17 mouse cellular contexts compared by ENCODE assay signal in the genomic region with DNA sequence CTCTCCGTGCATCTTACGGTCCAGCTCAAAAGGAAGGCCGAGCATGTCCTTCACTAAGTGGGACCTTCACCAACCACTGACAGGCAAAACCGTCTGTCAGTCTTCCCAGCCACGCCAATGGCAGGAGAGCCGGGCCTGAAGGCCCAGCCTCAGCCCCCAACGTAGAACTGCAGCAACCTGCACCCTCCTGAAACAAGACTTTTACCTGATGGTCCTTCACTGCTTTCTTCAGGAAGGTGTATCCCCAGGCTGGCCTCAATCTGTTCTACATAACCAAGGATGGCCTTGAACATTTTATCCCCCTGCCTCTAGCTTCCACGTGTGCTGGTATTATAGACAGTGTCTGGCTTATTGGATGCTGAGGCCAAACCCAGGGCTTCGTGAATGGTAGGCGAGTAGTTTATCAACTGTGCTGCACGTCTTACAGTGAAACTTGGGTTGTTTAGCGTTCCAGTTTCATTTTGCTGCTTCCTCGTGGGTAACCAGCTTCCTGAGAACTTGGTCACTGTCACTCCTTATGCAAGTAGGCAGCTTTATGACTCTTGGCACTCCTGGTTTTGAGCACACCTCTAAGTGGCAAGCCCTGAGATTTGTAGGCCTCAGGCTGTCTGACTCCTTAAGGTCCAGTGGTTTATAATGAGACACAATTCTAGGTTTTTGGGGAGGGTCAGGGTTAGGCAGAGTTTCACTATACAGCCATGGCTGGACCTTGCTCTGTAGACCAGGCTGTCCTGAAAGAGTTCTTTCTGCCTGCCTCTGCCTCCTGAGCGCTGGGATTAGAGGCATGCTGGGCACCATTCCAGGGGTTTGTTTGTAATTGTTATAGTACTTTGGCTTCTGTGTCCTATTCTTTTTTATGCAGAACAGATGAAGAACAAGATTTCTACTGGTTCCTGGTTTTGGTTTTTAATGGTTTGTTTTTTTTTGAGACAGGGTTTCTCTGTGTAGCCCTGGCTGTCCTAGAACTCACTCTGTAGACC. TPM values are rescaled to one million over a fixed set of nuclear protein-coding genes. Genes with fewer than 3 reads are reported as not detected.
"Had no signal": no experiment of that assay in that cellular context is flagged by ENCODE, and none has a peak within 500 bp of the region (broad histone marks: within the 10 kb centered on the region; RNA-seq: fewer than 3 reads in every experiment).

No protein-coding gene starts in this region.

- H3K27ac ChIP-seq: hindbrain, embryonic 14.5 days; limb, embryonic 15.5 days; liver, embryonic 14.5 days; midbrain, embryonic 10.5 days; neural tube, embryonic 13.5 days; stomach, postnatal 0 days had no signal

- H3K36me3 ChIP-seq: limb, embryonic 15.5 days; midbrain, embryonic 10.5 days; neural tube, embryonic 13.5 days had no signal

- H3K4me2 ChIP-seq: hindbrain, embryonic 14.5 days; limb, embryonic 15.5 days; neural tube, embryonic 13.5 days had no signal

- H3K9ac ChIP-seq: hindbrain, embryonic 14.5 days; limb, embryonic 15.5 days; liver, embryonic 14.5 days; neural tube, embryonic 13.5 days had no signal

- H3K4me3 ChIP-seq: limb, embryonic 15.5 days; midbrain, embryonic 10.5 days; neural tube, embryonic 13.5 days had no signal

- H3K9me3 ChIP-seq: limb, embryonic 15.5 days; midbrain, embryonic 10.5 days; neural tube, embryonic 13.5 days had no signal

- ATAC-seq: midbrain, embryonic 16.5 days had no signal

- H3K4me1 ChIP-seq: limb, embryonic 15.5 days; midbrain, embryonic 10.5 days; neural tube, embryonic 13.5 days had no signal

- H3K27me3 ChIP-seq: limb, embryonic 15.5 days; neural tube, embryonic 13.5 days had no signal

- DNase-seq: kidney, adult 18-20 months; kidney, postnatal 10 days; lung, adult 18-20 months; lung, postnatal 14 days; right cerebral cortex, postnatal 14 days; thymus, postnatal 14 days had no signal

RNA-seq across cellular contexts. Expression of a gene that starts 11.9 kb away (rescaled TPM):
- total RNA-seq: layer of hippocampus, postnatal 25 days; left cerebral cortex, adult 8-10 months; left cerebral cortex, postnatal 25 days had no signal
- polyA plus RNA-seq: hindbrain, embryonic 14.5 days; limb, embryonic 11.5 days; midbrain, embryonic 10.5 days; midbrain, embryonic 16.5 days; neural tube, embryonic 13.5 days had no signal

RNA-seq across cellular contexts. Expression of a gene that starts 25.6 kb away (rescaled TPM):
- total RNA-seq: layer of hippocampus, postnatal 25 days; left cerebral cortex, adult 8-10 months; left cerebral cortex, postnatal 25 days had no signal
- polyA plus RNA-seq: hindbrain, embryonic 14.5 days; limb, embryonic 11.5 days; limb, embryonic 15.5 days; midbrain, embryonic 10.5 days; midbrain, embryonic 16.5 days; neural tube, embryonic 13.5 days had no signal

RNA-seq across cellular contexts. Expression of a gene that starts 29.5 kb away (rescaled TPM):
- total RNA-seq: layer of hippocampus, postnatal 25 days; left cerebral cortex, adult 8-10 months; left cerebral cortex, postnatal 25 days had no signal
- polyA plus RNA-seq: hindbrain, embryonic 14.5 days; limb, embryonic 11.5 days; midbrain, embryonic 10.5 days; midbrain, embryonic 16.5 days; neural tube, embryonic 13.5 days had no signal

RNA-seq across cellular contexts. Expression of a gene that starts 53.0 kb away (rescaled TPM):
- total RNA-seq: layer of hippocampus, postnatal 25 days; left cerebral cortex, adult 8-10 months; left cerebral cortex, postnatal 25 days had no signal
- polyA plus RNA-seq: hindbrain, embryonic 14.5 days; limb, embryonic 15.5 days; midbrain, embryonic 16.5 days; neural tube, embryonic 13.5 days had no signal

RNA-seq across cellular contexts. Expression of a gene that starts 53.7 kb away (rescaled TPM):
- total RNA-seq: layer of hippocampus, postnatal 25 days had no signal
- polyA plus RNA-seq: limb, embryonic 11.5 days; midbrain, embryonic 10.5 days; midbrain, embryonic 16.5 days had no signal
